Mouse (Mus musculus) ES-E14 (cell line): Measurements from ENCODE around the gene Phc1. TPM values are rescaled to one million over a fixed set of nuclear protein-coding genes. Genes with fewer than 3 reads are reported as not detected.

ENCODE experiments used
- DNase-seq: peaks from one replicate; pipeline ENCODE4 v3.0.0-alpha.2; 2013; ENCODE audit warnings: low read depth, low spot score
- H3K27ac ChIP-seq: 2 replicates; pipeline ENCODE4 v1.5.1; 2012; ENCODE audit warnings: low read depth, mild to moderate bottlenecking, low read length, moderate library complexity, mixed read lengths; ENCODE audit not compliant: poor library complexity, insufficient read depth, severe bottlenecking
- H3K36me3 ChIP-seq: 2 replicates; pipeline ENCODE4 v1.6.1; 2012; ENCODE audit warnings: mild to moderate bottlenecking, low read length, moderate library complexity, mixed read lengths; ENCODE audit not compliant: control insufficient read depth, poor library complexity, insufficient read depth, severe bottlenecking
- H3K4me1 ChIP-seq, 2 experiments: fragments of 150-350 bp in 1 of 2; sonication (generic) in 1 of 2; 2 replicates each; pipeline ENCODE4 v1.6.1; 2012; ENCODE audit warnings: low read length in 2 of 2, mild to moderate bottlenecking in 1 of 2, mixed read lengths in 1 of 2; ENCODE audit not compliant: control insufficient read depth in 2 of 2, insufficient read depth in 2 of 2, poor library complexity in 1 of 2
- H3K4me3 ChIP-seq, 2 experiments: fragments of 150-350 bp in 1 of 2; sonication (generic) in 1 of 2; 2 replicates each; pipeline ENCODE4 v1.5.1; 2012; ENCODE audit warnings: low read length in 2 of 2, low read depth in 1 of 2, mild to moderate bottlenecking in 1 of 2, mixed read lengths in 1 of 2; ENCODE audit not compliant: insufficient read depth in 1 of 2, poor library complexity in 1 of 2, severe bottlenecking in 1 of 2
- H3K9ac ChIP-seq: 2 replicates; pipeline ENCODE4 v1.6.1; 2012; ENCODE audit warnings: low read depth, mild to moderate bottlenecking, low read length, mixed read lengths; ENCODE audit not compliant: poor library complexity, insufficient read depth, severe bottlenecking
- H3K9me3 ChIP-seq: fragments of 150-350 bp; sonication (generic); 2 replicates; pipeline ENCODE4 v1.6.1; 2012; ENCODE audit warnings: low read depth, mild to moderate bottlenecking, low read length; ENCODE audit not compliant: control insufficient read depth, insufficient read depth
- CHD2 ChIP-seq: IDR thresholded peaks from 2 replicates; pipeline ENCODE4 v1.6.1; 2014; ENCODE audit warnings: mild to moderate bottlenecking, low read depth, low read length, inconsistent platforms
- HCFC1 ChIP-seq: IDR thresholded peaks from 2 replicates; pipeline ENCODE4 v1.6.1; 2012; ENCODE audit warnings: low read length, inconsistent platforms, borderline replicate concordance; ENCODE audit not compliant: insufficient read depth
- MAFK ChIP-seq: IDR thresholded peaks from 2 replicates; pipeline ENCODE4 v1.6.1; 2014; ENCODE audit warnings: mild to moderate bottlenecking, low read depth, low read length, inconsistent platforms; ENCODE audit not compliant: insufficient read depth
- ZC3H11A ChIP-seq: IDR thresholded peaks from 2 replicates; pipeline ENCODE4 v1.6.1; 2012; ENCODE audit warnings: low read depth, mild to moderate bottlenecking, inconsistent platforms, low read length, borderline replicate concordance
- ZNF384 ChIP-seq: IDR thresholded peaks from 2 replicates; pipeline ENCODE4 v1.6.1; 2012; ENCODE audit warnings: low read depth, low read length, inconsistent platforms
- in situ Hi-C, 2 experiments: fragments of 600-800 bp; cut with MboI; formaldehyde crosslinking; loops; one replicate each; pipeline ENCODE4 v1.15.1; 2025; ENCODE audit warnings: low sequenced_read_pairs in 2 of 2, inconsistent platforms in 1 of 2; ENCODE audit not compliant: unreplicated experiment in 2 of 2
- total RNA-seq: library from RNA; depleted of rRNA; stranded (reverse); fragments of 300-350 nt; gene quantifications from 2 replicates; pipeline ENCODE4 v1.2.3, GENCODE M21; 2012

Phc1 gene
- total RNA-seq, 1 experiment: 169 TPM

GRCm38 (mm10) chr6:122308136-122308504 is 32.2 kb downstream of the Phc1 start:
- H3K9me3 ChIP-seq: no peaks in the 10 kb centered on the region
- H3K36me3 ChIP-seq: peaks cover 4% of the 10 kb centered on the region; the same call in 1 of the 2 replicates
- peaks cover 0 to 3% of the 10 kb centered on the region in 2 experiments; a peak in 2 of 4 replicates for H3K4me1 ChIP-seq
- H3K4me3 ChIP-seq: no peak overlapping the region
- H3K27ac ChIP-seq: no peak overlapping the region
- in situ Hi-C loops: no loop called here
- TF ChIP-seq CHD2 (no peak), ZC3H11A (no peak), MAFK (no peak), HCFC1 (no peak)
- H3K9ac ChIP-seq: no peak overlapping the region; the same call in 1 of the 2 replicates
- no peak for DNase-seq

- in situ Hi-C loops: no loop called here
- H3K4me1 ChIP-seq: peaks cover 0 to 3% of the 10 kb centered on the region in 2 experiments; a peak in 2 of 4 replicates
- no peaks in the 10 kb centered on the region for H3K9me3 ChIP-seq
- no peak overlapping the region for H3K27ac ChIP-seq
- TF ChIP-seq HCFC1 (no peak), CHD2 (no peak), ZC3H11A (no peak), MAFK (peak; percentile 93), ZNF384 (no peak)
- no peak overlapping the region for H3K9ac ChIP-seq
- H3K36me3 ChIP-seq: no peaks in the 10 kb centered on the region
- no peak overlapping the region for H3K4me3 ChIP-seq
- no peak for DNase-seq
These were observed 33.7 kb downstream of the Phc1 start for GRCm38 (mm10) chr6:122306707-122307106.

GRCm38 (mm10) chr6:122304790-122305555 is 35.4 kb downstream of the Phc1 start:
- H3K9me3 ChIP-seq: no peaks in the 10 kb centered on the region
- no peak for DNase-seq
- in situ Hi-C loops: no loop called here
- TF ChIP-seq MAFK (no peak), ZNF384 (no peak), CHD2 (no peak), ZC3H11A (no peak), HCFC1 (no peak)
- H3K4me3 ChIP-seq: no peak overlapping the region
- H3K27ac ChIP-seq: no peak overlapping the region
- H3K4me1 ChIP-seq: no peaks in the 10 kb centered on the region
- H3K36me3 ChIP-seq: no peaks in the 10 kb centered on the region
- H3K9ac ChIP-seq: no peak overlapping the region

GRCm38 (mm10) chr6:122304355-122304754 is 36.0 kb downstream of the Phc1 start:
- H3K9me3 ChIP-seq: no peaks in the 10 kb centered on the region
- H3K4me3 ChIP-seq: no peak overlapping the region
- peak; percentile 76 for DNase-seq
- no peaks in the 10 kb centered on the region for H3K36me3 ChIP-seq
- no peak overlapping the region for H3K9ac ChIP-seq
- in situ Hi-C loops: no loop called here
- H3K27ac ChIP-seq: no peak overlapping the region
- TF ChIP-seq HCFC1: no peak
- no peak for TF ChIP-seq MAFK
- TF ChIP-seq CHD2: no peak
- TF ChIP-seq ZNF384: no peak
- TF ChIP-seq ZC3H11A: no peak
- no peaks in the 10 kb centered on the region for H3K4me1 ChIP-seq
